Mouse (Mus musculus): ENCODE measurements around the gene Chfr.

- TF ChIP-seq CTCF (IDR thresholded peaks at IDR 0.05; ENCODE audit: borderline replicate concordance, insufficient read depth, low read depth, low read length): no peak
- no peak for TF ChIP-seq POLR2A (IDR thresholded peaks at IDR 0.05; ENCODE audit: borderline replicate concordance, insufficient read depth, low read length)
These were observed 43.0 kb downstream of the Chfr start for GRCm38 (mm10) chr5:110178628-110179027.
